Mouse (Mus musculus): ENCODE data around the gene Gramd2. TPM values are rescaled to one million over a fixed set of nuclear protein-coding genes. Genes with fewer than 3 reads are reported as not detected.
A peak's percentile ranks its signal among the peaks of the same experiment; 100 is the strongest.
"Not testable (repeated sequence)": the region's sequence is repeated elsewhere in the genome, so short reads cannot be mapped to it uniquely, and the experiment has no call there.

Gramd2 gene
- total RNA-seq, 2 experiments from 2014 or later = 5.3 to 5.8 TPM

DNA sequence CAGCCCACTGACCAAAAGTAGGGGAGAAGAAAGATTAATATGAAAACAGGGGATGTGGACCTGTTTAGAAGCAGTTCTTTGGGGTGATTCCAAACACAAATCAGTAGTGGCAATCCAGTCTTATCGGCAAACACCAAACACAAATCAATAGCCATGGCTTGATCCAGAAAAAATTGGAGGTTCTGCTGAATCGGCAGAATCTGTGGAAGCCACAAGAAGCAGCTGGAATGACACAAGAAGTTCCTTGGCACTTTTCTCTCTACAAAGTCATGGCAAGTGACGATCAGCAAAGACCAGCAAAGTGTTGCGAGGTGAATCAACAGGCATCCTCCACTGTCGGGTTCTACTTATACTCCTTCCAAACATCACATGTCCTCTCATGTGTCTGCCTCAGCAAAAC lies 41.2 kb downstream of the Gramd2 start:
- no peak for DNase-seq (ENCODE audit: low spot score in 2 of 2)

DNA sequence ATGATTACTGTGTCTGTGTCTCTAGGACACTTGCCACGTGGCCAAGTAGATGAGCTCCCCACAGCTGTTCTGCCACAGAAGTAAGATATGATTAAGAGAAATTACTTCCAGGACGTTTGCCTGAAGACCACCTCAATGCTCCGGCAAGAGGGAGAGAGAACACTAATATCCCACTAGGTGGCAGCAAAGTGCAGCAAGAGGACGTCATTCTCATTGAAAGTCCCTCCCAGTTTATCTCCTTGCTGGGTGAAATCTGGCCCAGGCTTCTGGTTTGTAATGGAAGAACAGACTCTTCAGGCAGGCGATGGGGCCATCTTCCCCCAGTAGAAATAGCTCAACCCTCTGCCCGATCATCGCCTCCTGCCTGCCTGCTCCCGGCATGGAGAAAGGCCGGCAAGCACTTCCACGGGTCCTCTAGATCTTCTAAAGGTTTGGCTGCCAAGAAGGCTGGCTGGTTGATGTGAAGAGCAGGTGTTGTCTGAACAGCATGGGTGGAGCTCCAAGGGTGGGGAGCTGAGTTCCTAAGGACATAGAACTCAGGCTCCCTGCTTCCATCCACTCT lies 43.2 kb downstream of the Gramd2 start:
- peak; percentile 45 to 83 for DNase-seq (ENCODE audit: low spot score in 2 of 2)

DNA sequence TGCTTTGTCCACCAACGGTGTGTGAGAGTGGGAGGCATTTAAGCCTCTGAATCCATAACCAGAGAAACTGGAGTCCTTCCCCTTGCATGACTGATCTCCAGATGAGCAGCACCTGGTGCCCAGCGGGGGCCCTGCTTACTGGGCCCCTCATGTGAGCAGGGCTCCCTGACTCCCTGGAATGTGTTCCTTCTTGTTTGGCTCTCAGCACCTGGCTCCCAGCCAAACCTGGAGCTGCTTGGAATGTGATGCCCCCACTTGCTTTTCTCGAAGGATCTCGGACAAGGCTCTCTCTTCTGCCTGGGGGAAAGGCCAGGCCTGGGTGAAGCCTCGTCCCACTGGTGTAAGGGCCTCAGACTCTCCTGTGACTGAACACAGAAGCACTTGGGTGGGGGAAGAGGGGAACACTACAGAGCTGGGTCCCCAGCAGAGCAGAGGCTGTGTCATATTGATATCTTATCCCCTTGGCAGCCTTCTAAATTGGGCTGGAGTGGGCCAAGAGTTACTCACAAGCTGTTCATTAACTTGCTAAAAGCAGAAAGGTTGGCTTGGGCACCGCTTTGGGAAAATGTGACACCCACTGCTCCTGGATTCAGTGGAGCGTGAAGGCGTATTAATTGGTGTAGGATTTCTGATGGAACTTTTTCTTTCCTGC lies 44.0 kb downstream of the Gramd2 start:
- peak; percentile 60 to 75 for DNase-seq (ENCODE audit: low spot score in 2 of 2)

DNA sequence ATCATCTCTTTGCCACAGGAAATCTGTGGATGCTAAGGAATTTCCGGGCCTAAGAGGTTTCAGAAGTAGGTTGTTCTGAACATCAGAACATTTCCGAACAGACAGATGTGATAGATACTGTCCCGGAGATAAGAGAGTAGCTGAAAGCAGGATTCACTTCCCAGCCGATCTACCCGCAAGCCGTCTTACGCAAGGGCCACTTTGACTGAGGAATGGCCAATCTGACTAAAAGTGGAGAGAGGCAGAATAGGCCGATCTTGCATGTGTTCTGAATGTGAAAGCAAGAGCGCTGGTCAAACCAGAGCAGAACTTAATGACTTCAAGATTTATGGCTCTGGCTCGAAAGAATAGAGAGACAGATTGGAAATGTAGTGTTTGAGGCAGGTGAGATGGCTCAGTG lies 45.6 kb downstream of the Gramd2 start:
- no peak for DNase-seq (ENCODE audit: low spot score in 2 of 2)

DNA sequence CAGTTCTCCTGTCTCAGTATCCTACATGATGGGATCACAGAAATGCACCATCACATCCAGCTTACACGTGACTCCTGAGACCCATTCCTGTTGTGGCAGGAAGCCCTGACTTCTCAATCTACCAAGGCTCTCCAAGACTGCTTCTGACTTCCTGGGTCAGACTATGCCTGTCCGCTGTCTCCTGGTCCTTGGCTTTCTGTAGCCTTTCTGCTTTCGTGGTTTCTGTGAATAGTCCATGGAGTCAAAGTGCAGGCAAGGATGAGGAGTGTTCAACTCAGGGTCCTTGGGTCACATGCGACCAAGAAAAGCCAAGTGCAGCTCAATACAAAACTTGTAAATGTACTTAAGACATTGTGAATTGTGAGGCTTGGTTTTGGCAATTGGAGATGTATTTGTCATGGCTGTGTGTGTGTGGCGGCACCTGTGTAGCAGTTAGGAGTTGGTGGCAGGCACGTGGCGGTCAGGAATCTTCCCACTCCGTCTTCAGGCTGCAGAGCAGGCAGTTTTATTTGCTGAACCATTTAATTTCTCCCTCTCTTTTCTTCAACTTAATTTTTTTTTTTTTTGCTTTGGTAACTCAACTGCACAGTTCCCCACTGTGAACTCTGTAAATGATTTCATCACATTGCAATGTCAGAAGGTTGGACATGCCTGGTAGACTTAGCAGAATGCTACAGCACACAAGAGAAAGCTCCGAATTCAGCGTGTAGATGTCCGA lies 47.8 kb downstream of the Gramd2 start:
- DNase-seq (ENCODE audit: low spot score in 2 of 2) = no peak

DNA sequence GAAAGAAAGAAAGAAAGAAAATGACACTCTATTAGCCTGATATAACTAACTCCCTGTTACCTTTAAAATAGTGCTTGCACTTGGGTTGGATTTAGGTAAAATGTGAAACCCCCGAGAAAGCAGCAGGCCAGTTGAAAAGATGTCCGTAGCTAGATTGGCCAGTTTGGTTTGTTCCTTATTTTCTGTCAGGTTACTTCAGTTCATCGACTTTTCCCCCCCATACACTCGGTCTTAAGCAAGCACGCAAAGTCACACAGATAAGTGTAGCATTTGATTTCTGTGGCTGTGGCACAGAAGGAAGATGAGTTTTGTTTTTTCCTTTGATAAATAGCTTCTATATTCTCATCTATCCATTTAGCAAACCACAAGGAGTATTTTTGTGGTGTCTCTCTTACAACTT lies 51.2 kb downstream of the Gramd2 start:
- no peak for DNase-seq (ENCODE audit: low spot score in 2 of 2)

DNA sequence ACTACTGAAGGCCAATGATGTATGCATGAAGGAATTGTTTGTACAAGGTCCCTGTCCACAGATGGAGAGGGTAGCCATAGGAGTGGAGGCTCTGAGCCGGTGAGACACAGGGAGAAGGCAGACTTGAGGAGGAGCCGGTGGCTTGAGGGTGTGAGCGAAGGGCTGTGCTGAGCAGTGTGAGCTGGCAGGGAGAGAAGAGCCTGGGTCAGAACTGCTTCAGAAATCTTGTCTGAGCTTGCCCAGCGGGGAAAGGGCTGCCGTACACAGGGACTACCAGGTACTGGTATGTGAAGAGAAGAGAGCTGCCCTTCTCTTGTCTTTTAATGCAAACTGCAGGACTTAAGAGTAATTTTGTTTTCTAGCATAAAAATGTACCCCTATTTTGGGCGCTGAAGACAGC lies 53.1 kb downstream of the Gramd2 start:
- no peak for DNase-seq (ENCODE audit: low spot score in 2 of 2)

DNA sequence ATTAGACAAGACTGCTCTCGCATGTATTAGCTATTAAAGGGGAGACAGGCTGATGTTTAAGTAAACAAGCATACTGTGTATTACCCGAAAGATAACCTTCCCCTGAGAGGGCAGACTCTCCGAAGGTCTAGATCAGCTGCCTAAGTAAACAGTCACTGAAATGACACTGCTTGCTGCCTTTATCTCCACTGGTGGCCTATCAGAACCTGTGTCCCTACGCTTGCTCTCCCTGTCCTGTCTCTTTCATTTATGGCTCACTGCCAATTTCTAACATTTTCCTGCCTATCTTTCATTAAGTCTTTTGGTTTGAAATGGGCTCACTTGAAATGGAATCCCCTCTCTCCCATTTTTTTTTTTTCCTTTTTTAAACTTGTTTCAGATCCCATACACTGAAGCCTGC lies 55.5 kb downstream of the Gramd2 start:
- no peak for DNase-seq (ENCODE audit: low spot score in 2 of 2)

DNA sequence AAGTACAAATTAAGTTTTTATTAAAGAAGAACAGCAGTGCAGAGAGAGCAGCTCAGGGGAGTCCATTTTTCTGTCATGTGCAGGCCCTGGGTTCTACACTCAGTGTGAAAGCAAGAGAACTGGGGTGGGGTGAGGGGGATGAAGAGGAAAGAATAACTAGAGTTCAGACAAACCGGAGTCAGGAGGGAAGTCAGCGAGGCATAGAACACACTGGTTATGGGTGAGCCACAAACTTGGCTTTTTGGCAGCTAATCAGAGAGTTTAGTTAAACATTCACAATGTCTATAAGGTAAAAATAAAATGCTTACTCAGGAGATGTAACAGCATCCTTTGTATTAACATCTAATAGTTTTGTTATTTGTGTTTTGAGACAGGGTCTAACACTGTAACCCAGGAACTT lies 60.6 kb downstream of the Gramd2 start:
- no peak for DNase-seq (ENCODE audit: low spot score in 2 of 2)

DNA sequence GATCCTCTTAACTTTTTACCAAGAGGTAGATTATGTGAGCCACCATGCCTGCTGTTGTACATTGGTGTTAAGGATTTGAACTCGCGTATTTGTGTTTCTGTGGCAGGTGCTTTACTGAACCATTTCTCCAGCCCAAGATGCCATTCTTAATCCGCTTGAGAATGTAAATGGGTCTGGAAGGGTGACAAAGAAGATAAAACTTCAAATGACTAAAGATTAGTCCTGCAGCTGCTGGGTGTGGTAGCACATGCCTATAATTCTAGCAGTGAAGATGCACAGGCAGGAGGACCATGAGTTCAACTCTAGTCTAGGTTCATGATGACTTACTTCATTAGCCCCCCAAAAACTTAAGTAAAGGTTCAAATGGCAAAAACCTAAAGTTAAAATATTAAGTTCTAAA lies 64.0 kb downstream of the Gramd2 start:
- DNase-seq (ENCODE audit: low spot score in 2 of 2) = no peak

DNA sequence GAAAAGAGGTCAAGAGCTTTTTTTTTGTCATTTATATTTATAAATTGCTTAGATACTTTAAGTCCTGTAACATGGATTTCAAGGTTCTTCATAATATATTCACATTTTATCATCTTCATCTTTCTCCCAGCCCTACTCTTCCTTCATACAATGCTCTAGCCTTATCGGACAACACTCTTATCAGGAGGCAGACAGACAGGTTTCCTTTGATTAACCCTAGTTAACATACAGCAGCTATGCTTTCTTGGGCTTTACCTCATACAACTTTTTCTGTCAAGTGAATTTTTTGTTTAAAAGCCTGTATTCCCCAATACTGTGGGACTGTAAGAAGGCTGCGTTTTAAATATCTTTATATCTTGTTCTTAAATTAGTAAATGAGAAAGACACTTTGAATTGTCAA lies 68.4 kb downstream of the Gramd2 start:
- DNase-seq (ENCODE audit: low spot score in 2 of 2) = no peak

DNA sequence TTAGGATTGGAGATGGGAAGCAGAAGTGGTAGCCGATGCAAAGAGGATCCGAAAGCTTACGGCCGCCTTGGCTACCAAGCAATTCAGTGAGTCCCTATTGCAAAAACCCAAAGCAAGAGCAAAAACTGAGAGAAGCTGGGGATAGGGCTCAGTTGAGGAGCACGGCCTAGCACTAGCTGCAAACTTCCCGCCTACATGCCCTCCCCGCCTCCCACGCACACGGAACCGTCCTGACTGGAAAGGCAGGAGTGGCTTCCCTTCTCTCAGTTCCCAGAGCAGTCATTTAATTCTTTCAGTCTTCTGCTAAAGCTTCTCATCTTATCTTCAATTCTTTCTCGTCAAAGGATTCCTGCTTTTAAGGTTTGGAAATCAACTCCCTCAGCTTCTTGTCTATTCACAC lies 69.0 kb downstream of the Gramd2 start:
- peak in 1 of 2 experiments; percentile 17 for DNase-seq (ENCODE audit: low spot score in 2 of 2)

DNA sequence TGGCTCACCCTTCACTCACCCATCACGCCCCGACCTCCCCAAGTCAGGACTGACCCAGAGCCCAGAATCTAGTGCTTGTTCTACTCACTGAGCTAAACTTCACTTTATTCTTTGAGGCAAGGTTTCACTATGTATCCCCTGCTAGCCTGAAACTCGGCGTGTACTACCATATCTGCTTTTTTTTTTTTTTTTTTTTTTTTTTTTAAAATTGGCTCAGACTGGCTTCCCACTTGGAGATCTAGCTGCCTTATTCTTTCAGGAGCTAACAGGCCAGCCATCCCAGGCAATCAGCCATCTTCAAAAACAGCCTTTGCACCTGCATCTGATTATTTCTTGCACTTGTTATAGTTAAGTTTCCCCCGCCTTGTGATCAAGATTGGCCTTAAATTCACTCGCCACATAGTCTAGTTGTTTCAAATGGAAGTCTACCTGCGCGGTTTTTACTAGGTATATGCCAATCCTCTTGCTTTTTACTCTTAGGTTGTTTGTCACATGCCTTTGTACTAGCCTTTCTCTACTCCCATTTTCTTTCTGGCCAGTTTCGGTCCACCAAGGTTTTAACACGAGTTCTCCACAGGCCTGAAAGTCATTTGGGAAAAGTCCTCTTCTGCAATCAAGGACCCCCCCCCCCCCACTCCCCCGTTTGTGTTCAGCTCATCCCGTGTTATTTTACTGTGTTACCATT lies 69.8 kb downstream of the Gramd2 start:
- DNase-seq (ENCODE audit: low spot score in 2 of 2) = no peak

DNA sequence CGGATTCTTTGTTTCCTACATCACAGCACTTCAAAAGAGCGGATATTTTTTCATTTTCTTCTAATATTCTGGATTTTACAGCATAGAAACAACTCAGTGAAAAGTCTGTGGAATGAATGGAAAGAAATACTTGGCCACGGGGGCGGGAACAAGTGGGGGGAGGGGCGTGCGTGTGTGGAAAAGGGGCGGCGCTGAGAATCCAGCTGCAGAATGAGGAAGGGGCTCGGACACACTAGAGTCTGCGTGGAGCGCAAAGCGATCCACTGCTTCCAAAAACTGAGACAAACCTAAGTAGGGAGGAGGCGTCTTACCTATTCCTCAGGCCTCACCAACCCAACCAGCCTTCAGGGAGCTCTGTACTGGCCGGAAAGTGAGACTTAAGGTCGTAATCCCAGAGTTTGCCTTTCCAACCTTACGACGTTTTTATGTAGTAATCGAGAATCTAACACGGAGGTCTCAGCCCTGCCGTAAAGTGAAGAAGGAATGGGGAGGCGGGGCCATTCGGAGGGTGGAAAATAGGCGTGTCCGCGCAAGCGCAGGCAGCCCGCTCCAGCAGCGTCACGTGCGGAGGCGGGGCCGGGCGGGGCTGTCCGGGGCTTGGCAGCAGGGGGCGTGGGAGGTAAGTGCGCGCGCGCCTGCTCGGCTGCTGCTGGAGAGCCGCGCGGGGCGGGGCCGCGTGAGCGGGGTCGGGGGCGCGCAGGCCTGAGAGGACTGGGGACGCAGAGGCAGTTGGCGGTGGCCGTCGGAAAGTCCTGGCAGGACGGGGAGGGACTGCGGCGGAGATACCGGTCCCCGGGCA lies 70.5 kb downstream of the Gramd2 start, which contains the start of the genes Senp8 and Myo9a:
TSS of gene Senp8 (minus strand) at position 444 of the 799 bp plus-strand sequence.
TSS of gene Myo9a (plus strand) at position 630 of the 799 bp plus-strand sequence.
- DNase-seq (ENCODE audit: low spot score in 2 of 2) = peak; percentile 99 to 100

DNA sequence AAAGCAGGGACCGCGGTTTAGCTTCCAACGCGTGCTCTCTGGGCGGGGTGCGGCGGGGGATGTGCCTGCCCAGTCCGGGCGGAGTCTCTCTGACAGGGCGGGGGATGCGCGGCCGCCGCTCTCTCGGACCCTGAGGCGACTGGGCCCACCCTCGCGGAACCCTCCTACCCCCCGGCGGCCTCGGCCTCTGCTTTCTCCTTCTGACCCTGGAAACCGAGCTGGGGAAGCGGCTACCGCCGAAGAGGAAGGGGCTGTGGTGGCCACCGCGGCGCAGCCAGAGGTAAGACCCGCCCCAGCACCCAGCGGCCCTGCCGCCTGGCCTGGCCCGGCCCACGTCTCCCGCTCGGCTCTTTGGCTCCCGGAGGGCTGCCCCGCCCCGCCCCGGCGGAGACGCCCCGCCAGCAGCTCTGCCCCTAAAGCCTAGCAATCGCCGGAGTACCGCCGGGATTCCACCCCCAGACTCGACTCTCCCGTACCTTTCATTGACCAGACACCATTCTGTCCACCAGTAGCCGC lies 71.2 kb downstream of the Gramd2 start:
- peak in 1 of 2 experiments; percentile 63 for DNase-seq (ENCODE audit: low spot score in 2 of 2)

DNA sequence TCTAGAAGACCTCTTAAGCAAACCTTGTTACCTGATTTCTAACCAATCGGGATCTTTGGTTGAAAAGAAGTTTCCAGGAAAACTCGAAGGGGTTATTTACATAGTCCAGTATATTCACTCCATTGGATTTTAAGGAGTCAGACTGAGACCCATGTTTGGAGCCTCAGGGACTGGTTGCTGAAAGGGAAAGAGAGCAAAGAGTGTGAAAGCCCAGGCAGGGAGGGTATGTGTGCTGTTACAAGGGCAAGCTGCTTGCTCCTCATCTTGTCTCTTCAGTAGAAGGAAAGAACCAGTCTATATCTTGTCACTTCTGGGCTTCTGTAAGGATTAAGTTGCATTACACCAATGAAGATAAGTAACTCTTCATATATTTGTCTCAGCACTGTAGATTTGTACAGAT lies 72.0 kb downstream of the Gramd2 start:
- no peak for DNase-seq (ENCODE audit: low spot score in 2 of 2)

DNA sequence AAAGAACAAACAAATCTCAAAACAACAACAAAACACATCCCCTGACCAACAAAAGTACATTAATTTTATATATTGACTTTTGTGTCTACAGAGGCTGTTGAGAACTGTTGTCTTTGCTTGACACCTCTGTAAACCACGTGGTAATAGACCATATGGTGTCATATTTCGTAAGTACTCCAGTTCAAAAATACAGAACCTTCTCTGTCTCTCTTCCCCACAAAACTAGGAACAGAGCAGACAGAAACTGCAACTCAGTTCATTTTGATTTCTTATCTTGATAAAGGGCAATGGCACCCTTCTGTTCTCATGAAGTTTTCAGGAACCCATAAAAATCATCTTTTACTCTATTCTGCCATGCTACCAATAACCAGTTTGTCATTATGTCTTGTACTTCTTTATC lies 75.3 kb downstream of the Gramd2 start:
- peak in 1 of 2 experiments; percentile 14 for DNase-seq (ENCODE audit: low spot score in 2 of 2)

DNA sequence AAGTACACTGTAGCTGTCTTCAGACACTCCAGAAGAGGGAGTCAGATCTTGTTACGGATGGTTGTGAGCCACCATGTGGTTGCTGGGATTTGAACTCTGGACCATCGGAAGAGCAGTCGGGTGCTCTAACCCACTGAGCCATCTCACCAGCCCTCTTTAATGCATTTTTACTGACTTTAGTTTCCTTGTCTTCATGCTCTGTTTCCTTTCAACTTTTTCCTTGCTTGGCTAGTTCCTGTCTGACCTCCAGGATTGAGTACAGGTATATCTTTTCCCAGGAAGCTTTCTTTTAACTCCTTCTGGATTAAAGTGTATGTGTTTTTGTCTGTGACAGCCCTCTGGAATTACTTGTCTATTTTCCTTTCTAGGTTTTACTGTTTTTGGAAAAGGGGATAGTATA lies 77.1 kb downstream of the Gramd2 start:
- not testable (repeated sequence) for DNase-seq (ENCODE audit: low spot score in 2 of 2)

DNA sequence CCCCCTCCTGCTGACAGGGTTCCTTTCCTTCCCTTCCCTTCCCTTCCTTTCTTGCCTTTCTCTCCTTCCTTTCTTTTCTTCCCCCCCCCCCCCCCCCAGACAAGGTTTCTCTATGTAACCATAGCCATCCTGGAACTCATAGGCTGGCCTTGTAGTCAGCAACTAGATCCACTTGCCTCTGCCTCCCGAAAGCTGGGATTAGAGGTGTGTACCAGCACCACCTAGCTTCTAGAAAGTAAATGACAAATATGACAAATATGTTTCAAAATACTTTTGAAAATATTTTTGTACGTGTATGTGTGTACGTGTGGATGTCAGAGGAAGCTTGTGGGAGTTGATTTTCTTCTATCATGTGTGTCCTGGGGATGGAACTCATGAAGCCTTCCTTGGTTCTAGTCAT lies 80.6 kb downstream of the Gramd2 start:
- no peak for DNase-seq (ENCODE audit: low spot score in 2 of 2)

DNA sequence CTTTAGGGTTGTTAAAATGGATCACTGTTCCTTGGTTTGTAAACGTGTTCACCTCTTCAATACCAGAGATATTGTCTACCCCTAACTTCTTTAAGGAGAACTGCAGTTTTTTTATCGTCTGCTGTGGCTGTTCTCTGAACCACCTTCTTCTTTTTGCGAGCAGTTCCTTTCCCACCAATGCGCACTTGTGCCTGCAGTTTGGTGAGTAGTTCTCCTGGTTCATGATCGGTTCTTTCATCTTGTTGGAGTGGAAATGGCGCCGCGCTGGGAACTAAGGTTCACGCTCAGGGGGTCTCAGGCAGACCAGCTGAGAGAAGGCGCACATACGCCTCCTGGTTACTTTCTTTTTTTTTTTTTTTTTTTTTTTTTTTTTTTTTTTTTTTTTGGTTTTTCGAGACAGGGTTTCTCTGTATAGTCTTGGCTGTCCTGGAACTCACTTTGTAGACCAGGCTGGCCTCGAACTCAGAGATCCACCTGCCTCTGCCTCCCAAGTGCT lies 87.1 kb downstream of the Gramd2 start:
- not testable (repeated sequence) for DNase-seq (ENCODE audit: low spot score in 2 of 2)
